Mouse (Mus musculus) erythroblast, embryonic 14.5 days (primary cell): Measurements from ENCODE around the gene Sbds.

Source experiments
- GATA1 ChIP-seq: IDR thresholded peaks from 2 replicates; pipeline ENCODE4 v1.6.1; 2012; ENCODE audit warnings: low read length, inconsistent platforms, mixed read lengths
- TAL1 ChIP-seq: IDR thresholded peaks from 3 replicates; pipeline ENCODE4 v1.6.1; 2012; ENCODE audit warnings: low read length, inconsistent platforms, mixed read lengths

GRCm38 (mm10) chr5:130278011-130278472 is 22.7 kb upstream of the Sbds start:
- TF ChIP-seq TAL1, result no peak
- no peak for TF ChIP-seq GATA1
